Mouse (Mus musculus) thymus, adult 2 months (tissue): ENCODE data around the gene Brms1. TPM values are rescaled to one million over a fixed set of nuclear protein-coding genes. Genes with fewer than 3 reads are reported as not detected.
A peak's percentile ranks its signal among the peaks of the same experiment; 100 is the strongest.

Experiments used
- DNase-seq: peaks from one replicate; pipeline ENCODE4 v3.0.0; 2021
- H3K27ac ChIP-seq: fragments of 200-500 bp; 2 replicates; pipeline ENCODE4 v1.5.1; 2012; ENCODE audit warnings: low read length, control low read depth; ENCODE audit not compliant: control insufficient read depth, insufficient read depth
- H3K27me3 ChIP-seq: fragments of 200-500 bp; 2 replicates; pipeline ENCODE4 v1.6.1; 2012; ENCODE audit warnings: mild to moderate bottlenecking, low read length, moderate library complexity, mixed read lengths; ENCODE audit not compliant: control insufficient read depth, insufficient read depth
- H3K36me3 ChIP-seq: fragments of 200-500 bp; 2 replicates; pipeline ENCODE4 v1.6.1; 2012; ENCODE audit warnings: mild to moderate bottlenecking, low read length, moderate library complexity; ENCODE audit not compliant: control insufficient read depth, insufficient read depth
- H3K4me1 ChIP-seq: fragments of 200-500 bp; replicated peaks from 2 replicates; pipeline ENCODE4 v1.6.1; 2012; ENCODE audit warnings: low read length; ENCODE audit not compliant: control insufficient read depth, insufficient read depth
- H3K4me3 ChIP-seq: fragments of 200-500 bp; 2 replicates; pipeline ENCODE4 v1.5.1; 2012; ENCODE audit warnings: mild to moderate bottlenecking, low read length, control low read depth, moderate library complexity; ENCODE audit not compliant: control insufficient read depth, insufficient read depth
- CTCF ChIP-seq: fragments of 200-500 bp; IDR thresholded peaks from 2 replicates; pipeline ENCODE4 v1.5.1; 2012; ENCODE audit warnings: mild to moderate bottlenecking, control low read depth, low read length, moderate library complexity, borderline replicate concordance; ENCODE audit not compliant: control insufficient read depth, poor library complexity, insufficient read depth; ENCODE audit errors: extremely low read depth
- POLR2A ChIP-seq: fragments of 200-500 bp; IDR thresholded peaks from 2 replicates; pipeline ENCODE4 v1.6.1; 2012; ENCODE audit warnings: mild to moderate bottlenecking, low read length, control low read depth, moderate library complexity; ENCODE audit not compliant: control insufficient read depth, poor library complexity, insufficient read depth; ENCODE audit errors: extremely low read depth
- WGBS: fragments of 180-500 bp; shearing (Covaris S2); methylation state at CpG from one replicate; pipeline ENCODE4 v1.1.7; 2018; 5-methylcytosine and 5-hydroxymethylcytosine counted together
- polyA plus RNA-seq: library from polyadenylated mRNA; depleted of rRNA; stranded (reverse); fragments of >200 nt; gene quantifications from 2 replicates; pipeline ENCODE4 v1.2.3, GENCODE M21; 2012

Brms1 gene
- polyA plus RNA-seq, 1 experiment: 61.4 TPM

GRCm38 (mm10) chr19:5071077-5071476 lies 29.9 kb downstream of the Brms1 start:
- Histone ChIP-seq H3K27ac (no peak overlapping the region), H3K27me3 (peaks cover 25% of the 10 kb centered on the region), H3K36me3 (no peaks in the 10 kb centered on the region), H3K4me1 (peaks cover 11% of the 10 kb centered on the region), H3K4me3 (no peak overlapping the region)
- no peak for DNase-seq
- no peak for TF ChIP-seq POLR2A
- TF ChIP-seq CTCF: no peak
- 60% methylated on average over 11 of the region's 11 CpGs for WGBS

- WGBS: 12% methylated on average over 40 of the region's 40 CpGs
- peaks cover 11% of the 10 kb centered on the region for H3K4me1 ChIP-seq
- peaks cover 25% of the 10 kb centered on the region for H3K27me3 ChIP-seq
- TF ChIP-seq CTCF (no peak), POLR2A (no peak)
- DNase-seq: no peak
- H3K27ac ChIP-seq: no peak overlapping the region
- no peaks in the 10 kb centered on the region for H3K36me3 ChIP-seq
- H3K4me3 ChIP-seq: peak overlapping the region; percentile 16
Measured at GRCm38 (mm10) chr19:5071545-5072369, 30.6 kb downstream of the Brms1 start.

- peaks cover 25% of the 10 kb centered on the region for H3K27me3 ChIP-seq
- TF ChIP-seq POLR2A: no peak
- TF ChIP-seq CTCF: no peak
- no peaks in the 10 kb centered on the region for H3K36me3 ChIP-seq
- WGBS: 11% methylated on average over 20 of the region's 20 CpGs
- H3K4me3 ChIP-seq: peak overlapping the region; percentile 16; the same call in 1 of the 2 replicates
- H3K27ac ChIP-seq: no peak overlapping the region
- H3K4me1 ChIP-seq: peaks cover 11% of the 10 kb centered on the region
- no peak for DNase-seq
Measured at GRCm38 (mm10) chr19:5072389-5073019, 31.4 kb downstream of the Brms1 start.

GRCm38 (mm10) chr19:5073028-5073427 lies 31.9 kb downstream of the Brms1 start:
- Histone ChIP-seq H3K27ac (no peak overlapping the region), H3K4me3 (no peak overlapping the region), H3K27me3 (peaks cover 20% of the 10 kb centered on the region), H3K4me1 (peaks cover 11% of the 10 kb centered on the region), H3K36me3 (no peaks in the 10 kb centered on the region)
- 2% methylated on average over 15 of the region's 15 CpGs for WGBS
- DNase-seq: peak; percentile 29
- TF ChIP-seq CTCF: no peak
- TF ChIP-seq POLR2A: no peak

- TF ChIP-seq CTCF (no peak), POLR2A (no peak)
- 35% methylated on average over 5 of the region's 5 CpGs for WGBS
- no peak for DNase-seq
- Histone ChIP-seq H3K4me1 (peaks cover 11% of the 10 kb centered on the region), H3K27ac (no peak overlapping the region), H3K27me3 (peaks cover 16% of the 10 kb centered on the region), H3K4me3 (no peak overlapping the region), H3K36me3 (no peaks in the 10 kb centered on the region)
Measured at GRCm38 (mm10) chr19:5073518-5073917, 32.4 kb downstream of the Brms1 start.

GRCm38 (mm10) chr19:5079279-5079678 lies 38.1 kb downstream of the Brms1 start:
- Histone ChIP-seq H3K36me3 (no peaks in the 10 kb centered on the region), H3K4me1 (no peaks in the 10 kb centered on the region), H3K4me3 (no peak overlapping the region), H3K27ac (no peak overlapping the region), H3K27me3 (peaks cover 6% of the 10 kb centered on the region; the same call in 1 of the 2 replicates)
- TF ChIP-seq CTCF: no peak
- TF ChIP-seq POLR2A: no peak
- no peak for DNase-seq
- 91% methylated on average over 1 of the region's 1 CpGs for WGBS

GRCm38 (mm10) chr19:5082005-5082404 lies 40.9 kb downstream of the Brms1 start:
- TF ChIP-seq CTCF: no peak
- Histone ChIP-seq H3K27ac (no peak overlapping the region), H3K27me3 (peaks cover 15% of the 10 kb centered on the region; the same call in 1 of the 2 replicates), H3K4me3 (no peak overlapping the region), H3K4me1 (peaks cover 8% of the 10 kb centered on the region), H3K36me3 (no peaks in the 10 kb centered on the region)
- DNase-seq: no peak
- WGBS: 59% methylated on average over 18 of the region's 18 CpGs
